ENCODE assay signal across 9 mouse cellular contexts in genomic region chr8:77154496-77154895, GRCm38 (mm10).
DNase-seq lines count a peak whose midpoint lies in the region; ATAC-seq and TF ChIP-seq lines count a peak whose summit lies in the region.
"Had no signal": no experiment of that assay in that cellular context is flagged by ENCODE, and none has a peak within 500 bp of the region (broad histone marks: within the 10 kb centered on the region; RNA-seq: fewer than 3 reads in every experiment).

No protein-coding gene starts in this region.

- DNase-seq in forebrain, embryonic 14.5 days (ENCODE audit: low spot score), result peak; percentile 28
- DNase-seq in forebrain, embryonic 10.5 days (ENCODE audit: extremely low spot score, low spot score), result no peak
- DNase-seq in testis, postnatal 10 days (ENCODE audit: low spot score), result no peak
- peak; percentile 26 for DNase-seq in thymus, postnatal 25 days
- no peak for DNase-seq in ovary, adult 18-20 months (ENCODE audit: low spot score)

- H3K9me3 ChIP-seq in forebrain, embryonic 14.5 days (replicated peaks; ENCODE audit: control insufficient read depth, low read length), result no peaks in the 10 kb centered on the region
- H3K9me3 ChIP-seq in forebrain, embryonic 10.5 days, result no peaks in the 10 kb centered on the region

- H3K4me1 ChIP-seq in forebrain, embryonic 14.5 days (ENCODE audit: control insufficient read depth, insufficient read depth, low read length), result no peaks in the 10 kb centered on the region
- no peaks in the 10 kb centered on the region for H3K4me1 ChIP-seq in forebrain, embryonic 10.5 days
- H3K4me1 ChIP-seq in testis, adult 2 months (ENCODE audit: control insufficient read depth, insufficient read depth, low read length), result no peaks in the 10 kb centered on the region

- H3K4me3 ChIP-seq in forebrain, embryonic 14.5 days (ENCODE audit: low read depth, low read length), result no peak overlapping the region
- H3K4me3 ChIP-seq in forebrain, embryonic 10.5 days, result no peak overlapping the region
- no peak overlapping the region for H3K4me3 ChIP-seq in testis, adult 2 months (ENCODE audit: control insufficient read depth, low read depth, low read length)
- H3K4me3 ChIP-seq: myocyte had no signal

- TF ChIP-seq POLR2A in testis, adult 2 months (IDR thresholded peaks at IDR 0.05; ENCODE audit: control insufficient read depth, low read depth, low read length), result no peak

- no peaks in the 10 kb centered on the region for H3K36me3 ChIP-seq in forebrain, embryonic 14.5 days (ENCODE audit: control insufficient read depth, insufficient read depth, low read length)
- H3K36me3 ChIP-seq in forebrain, embryonic 10.5 days (replicated peaks), result no peaks in the 10 kb centered on the region
- H3K36me3 ChIP-seq in testis, adult 2 months (ENCODE audit: control insufficient read depth, insufficient read depth, low read length), result no peaks in the 10 kb centered on the region

- H3K27me3 ChIP-seq in forebrain, embryonic 14.5 days (replicated peaks; ENCODE audit: control insufficient read depth, insufficient read depth, low read length), result no peaks in the 10 kb centered on the region
- no peaks in the 10 kb centered on the region for H3K27me3 ChIP-seq in forebrain, embryonic 10.5 days (ENCODE audit: poor library complexity, severe bottlenecking)
- H3K27me3 ChIP-seq in testis, adult 2 months (ENCODE audit: control insufficient read depth, insufficient read depth, low read length), result no peaks in the 10 kb centered on the region

- no peak overlapping the region for H3K4me2 ChIP-seq in forebrain, embryonic 14.5 days (ENCODE audit: low read length)

- H3K27ac ChIP-seq in forebrain, embryonic 14.5 days (ENCODE audit: low read depth, low read length), result no peak overlapping the region
- H3K27ac ChIP-seq in forebrain, embryonic 10.5 days, result no peak overlapping the region
- H3K27ac ChIP-seq in testis, adult 2 months (ENCODE audit: control insufficient read depth, insufficient read depth, low read depth, low read length), result no peak overlapping the region

- no peak overlapping the region for H3K9ac ChIP-seq in forebrain, embryonic 14.5 days (ENCODE audit: low read length)

- WGBS in forebrain, embryonic 14.5 days, result 50% methylated on average over 3 of the region's 3 CpGs
- WGBS in forebrain, embryonic 10.5 days, result 51% methylated on average over 3 of the region's 3 CpGs

- no peak for ATAC-seq in forebrain, embryonic 14.5 days
- ATAC-seq in hematopoietic stem cell, adult 5-6 weeks (replicated peaks in 1 of 2; ENCODE audit: insufficient read depth in 1 of 2, low FRiP score in 2 of 2, low TSS enrichment in 1 of 2, low read depth in 1 of 2, poor library complexity in 2 of 2, severe bottlenecking in 2 of 2), result peak; percentile 27 to 39; a peak in 2 of 4 replicates
- no peak for ATAC-seq in erythroblast, adult 5-6 weeks (replicated peaks; ENCODE audit: low FRiP score, poor library complexity, severe bottlenecking)

- TF ChIP-seq CTCF in testis, adult 2 months (IDR thresholded peaks at IDR 0.05; ENCODE audit: control insufficient read depth, insufficient read depth, insufficient replicate concordance, low read depth, low read length), result peak; percentile 22; the same call in 1 of the 2 replicates

Comparison
In these comparisons a context has a peak if more than half of its experiments do, and no peak if none do; other contexts are left out.
1. DNase-seq: peak in forebrain, embryonic 14.5 days (single experiment) and thymus, postnatal 25 days (single experiment); none in forebrain, embryonic 10.5 days (single experiment), testis, postnatal 10 days (single experiment) and ovary, adult 18-20 months (single experiment).
2. ATAC-seq: peak in hematopoietic stem cell, adult 5-6 weeks (2 of 2); none in forebrain, embryonic 14.5 days (single experiment) and erythroblast, adult 5-6 weeks (single experiment).